Mouse (Mus musculus): ENCODE measurements at regions not wholly inside any gene's neighbourhood (a gene's known extent, or its start where the extent isn't known, plus 50 kb on each side); places are given as distances from the start of the nearest gene placed in this dataset.
"Not testable (repeated sequence)": the region's sequence is repeated elsewhere in the genome, so short reads cannot be mapped to it uniquely, and the experiment has no call there.

GRCm38 (mm10) chr16:54857369-54857768 is 440.4 kb downstream of the Zpld1 start:
- H3K9ac ChIP-seq (ENCODE audit: control insufficient read depth, low read depth, low read length, poor library complexity, severe bottlenecking): no peak overlapping the region
- no peak for DNase-seq (ENCODE audit: low read depth, low spot score)

DNA sequence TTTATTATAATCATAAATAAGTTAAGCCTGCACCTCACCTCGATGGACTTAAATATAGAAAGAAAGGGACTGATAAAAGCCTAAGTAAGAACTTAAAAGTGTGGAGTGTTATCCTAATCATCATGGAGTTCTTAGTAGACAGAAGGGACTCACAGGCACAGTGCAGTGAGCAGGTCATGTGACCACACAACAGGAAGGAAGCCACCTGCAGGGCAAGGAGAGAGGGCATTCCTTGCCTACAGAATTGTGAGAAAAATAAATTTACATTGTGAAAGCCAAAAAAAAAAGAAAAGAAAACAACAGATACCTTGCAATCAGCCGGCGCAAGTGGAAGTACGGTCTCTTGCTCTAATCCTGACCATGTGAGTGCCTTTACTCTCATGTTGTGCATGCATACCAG is 454.8 kb downstream of the Zpld1 start:
- not testable (repeated sequence) for H3K27me3 ChIP-seq (ENCODE audit: control insufficient read depth in 1 of 2, insufficient read depth in 2 of 2, low read length in 2 of 2); H3K4me1 ChIP-seq (ENCODE audit: control insufficient read depth in 1 of 2, insufficient read depth in 2 of 2, low read length in 2 of 2); H3K9ac ChIP-seq (ENCODE audit: control insufficient read depth, low read depth, low read length, poor library complexity, severe bottlenecking); H3K9me3 ChIP-seq (replicated peaks; ENCODE audit: insufficient read depth, low read length); H3K4me3 ChIP-seq (ENCODE audit: control insufficient read depth in 1 of 2, insufficient read depth in 1 of 2, low read depth in 2 of 2, low read length in 2 of 2); DNase-seq (ENCODE audit: low read depth, low spot score); H3K79me2 ChIP-seq (ENCODE audit: control insufficient read depth, insufficient read depth, low read length, poor library complexity); H3K27ac ChIP-seq (ENCODE audit: control insufficient read depth, low read depth, low read length); H3K36me3 ChIP-seq (ENCODE audit: control insufficient read depth in 1 of 2, insufficient read depth in 2 of 2, low read length in 2 of 2)
- peak; percentile 63 for TF ChIP-seq USF1 (IDR thresholded peaks at IDR 0.05; ENCODE audit: low read depth, low read length)

More at GRCm38 (mm10) chr16:54857369-54857768, 440.4 kb downstream of the Zpld1 start:
- Histone ChIP-seq H3K9me3 (replicated peaks; ENCODE audit: insufficient read depth, low read length) (no peaks in the 10 kb centered on the region), H3K27me3 (ENCODE audit: control insufficient read depth in 1 of 2, insufficient read depth in 2 of 2, low read length in 2 of 2) (no peaks in the 10 kb centered on the region), H3K4me3 (ENCODE audit: control insufficient read depth in 1 of 2, insufficient read depth in 1 of 2, low read depth in 2 of 2, low read length in 2 of 2) (no peak overlapping the region), H3K4me1 (ENCODE audit: control insufficient read depth in 1 of 2, insufficient read depth in 2 of 2, low read length in 2 of 2) (no peaks in the 10 kb centered on the region), H3K36me3 (ENCODE audit: control insufficient read depth in 1 of 2, insufficient read depth in 2 of 2, low read length in 2 of 2) (no peaks in the 10 kb centered on the region), H3K79me2 (ENCODE audit: control insufficient read depth, insufficient read depth, low read length, poor library complexity) (no peaks in the 10 kb centered on the region), H3K27ac (ENCODE audit: control insufficient read depth, low read depth, low read length) (no peak overlapping the region)
- TF ChIP-seq USF1 (IDR thresholded peaks at IDR 0.05; ENCODE audit: low read depth, low read length) (peak; percentile 51; the same call in 1 of the 2 replicates), KAT2A (conservative IDR thresholded peaks at IDR 0.05; ENCODE audit: low read depth, low read length) (no peak), CHD2 (IDR thresholded peaks at IDR 0.05; ENCODE audit: low read length) (no peak), NRF1 (IDR thresholded peaks at IDR 0.05; ENCODE audit: insufficient read depth, low read depth, low read length, poor library complexity, severe bottlenecking) (no peak), RCOR1 (IDR thresholded peaks at IDR 0.05; ENCODE audit: low read depth, low read length) (no peak), NELFE (IDR thresholded peaks at IDR 0.05; ENCODE audit: low read depth, low read length) (no peak)

Data from MEL (cell line).